Mouse (Mus musculus) gastrocnemius, adult 8-10 months (tissue): Measurements from ENCODE around the gene Nup210l. TPM values are rescaled to one million over a fixed set of nuclear protein-coding genes. Genes with fewer than 3 reads are reported as not detected.
"Not testable (repeated sequence)": the region's sequence is repeated elsewhere in the genome, so short reads cannot be mapped to it uniquely, and the experiment has no call there.

Source experiments
- DNase-seq, 2 experiments: peaks; one replicate each; pipeline ENCODE4 v3.0.0; 2022; ENCODE audit warnings: low spot score in 2 of 2
- total RNA-seq, 4 experiments: library from RNA; stranded (reverse); gene quantifications; 2 replicates each; pipeline ENCODE4 v1.2.4; 2022

Gene Nup210l
- total RNA-seq, 4 experiments from 2014 or later = 0.05 to 0.10 TPM; not detected in 2

GRCm38 (mm10) chr3:90094453-90094852, 9.5 kb upstream of the Nup210l start:
- no peak for DNase-seq

- no peak for DNase-seq
Measured at GRCm38 (mm10) chr3:90097928-90098327, 6.0 kb upstream of the Nup210l start.

GRCm38 (mm10) chr3:90101010-90101409, 2.9 kb upstream of the Nup210l start:
- DNase-seq = no peak

GRCm38 (mm10) chr3:90101673-90102072, 2.3 kb upstream of the Nup210l start:
- no peak for DNase-seq

GRCm38 (mm10) chr3:90102239-90102638, 1.7 kb upstream of the Nup210l start:
- DNase-seq = no peak

- no peak for DNase-seq
Measured at GRCm38 (mm10) chr3:90103176-90103575, 756 bp upstream of the Nup210l start.

GRCm38 (mm10) chr3:90111706-90112105, 7.8 kb downstream of the Nup210l start:
- no peak for DNase-seq

- no peak for DNase-seq
Measured at GRCm38 (mm10) chr3:90114342-90114741, 10.4 kb downstream of the Nup210l start.

- DNase-seq = no peak
Measured at GRCm38 (mm10) chr3:90115526-90115925, 11.6 kb downstream of the Nup210l start.

GRCm38 (mm10) chr3:90118132-90118790, 14.3 kb downstream of the Nup210l start:
- peak in 1 of 2 experiments; percentile 4 for DNase-seq

GRCm38 (mm10) chr3:90122036-90122435, 18.1 kb downstream of the Nup210l start:
- not testable (repeated sequence) for DNase-seq

GRCm38 (mm10) chr3:90125710-90126109, 21.8 kb downstream of the Nup210l start:
- DNase-seq = no peak

- DNase-seq = no peak
Measured at GRCm38 (mm10) chr3:90127881-90128280, 23.9 kb downstream of the Nup210l start.

- DNase-seq = no peak
Measured at GRCm38 (mm10) chr3:90132745-90133144, 28.8 kb downstream of the Nup210l start.

GRCm38 (mm10) chr3:90133331-90133730, 29.4 kb downstream of the Nup210l start:
- no peak for DNase-seq

- no peak for DNase-seq
Measured at GRCm38 (mm10) chr3:90134483-90134882, 30.6 kb downstream of the Nup210l start.

- no peak for DNase-seq
Measured at GRCm38 (mm10) chr3:90134993-90135392, 31.1 kb downstream of the Nup210l start.

- no peak for DNase-seq
Measured at GRCm38 (mm10) chr3:90136660-90137059, 32.7 kb downstream of the Nup210l start.

GRCm38 (mm10) chr3:90137606-90138005, 33.7 kb downstream of the Nup210l start:
- DNase-seq = no peak

GRCm38 (mm10) chr3:90139962-90140361, 36.0 kb downstream of the Nup210l start:
- DNase-seq = no peak

GRCm38 (mm10) chr3:90145461-90145860, 41.5 kb downstream of the Nup210l start:
- DNase-seq = no peak

- no peak for DNase-seq
Measured at GRCm38 (mm10) chr3:90146651-90147050, 42.7 kb downstream of the Nup210l start.

- DNase-seq = no peak
Measured at GRCm38 (mm10) chr3:90151086-90151740, 47.3 kb downstream of the Nup210l start.
